Mouse (Mus musculus): Measurements from ENCODE around the gene Shroom3. TPM values are rescaled to one million over a fixed set of nuclear protein-coding genes. Genes with fewer than 3 reads are reported as not detected.

Shroom3 gene
- polyA plus RNA-seq, 1 experiment from 2014 or later: 5.6 TPM

DNA sequence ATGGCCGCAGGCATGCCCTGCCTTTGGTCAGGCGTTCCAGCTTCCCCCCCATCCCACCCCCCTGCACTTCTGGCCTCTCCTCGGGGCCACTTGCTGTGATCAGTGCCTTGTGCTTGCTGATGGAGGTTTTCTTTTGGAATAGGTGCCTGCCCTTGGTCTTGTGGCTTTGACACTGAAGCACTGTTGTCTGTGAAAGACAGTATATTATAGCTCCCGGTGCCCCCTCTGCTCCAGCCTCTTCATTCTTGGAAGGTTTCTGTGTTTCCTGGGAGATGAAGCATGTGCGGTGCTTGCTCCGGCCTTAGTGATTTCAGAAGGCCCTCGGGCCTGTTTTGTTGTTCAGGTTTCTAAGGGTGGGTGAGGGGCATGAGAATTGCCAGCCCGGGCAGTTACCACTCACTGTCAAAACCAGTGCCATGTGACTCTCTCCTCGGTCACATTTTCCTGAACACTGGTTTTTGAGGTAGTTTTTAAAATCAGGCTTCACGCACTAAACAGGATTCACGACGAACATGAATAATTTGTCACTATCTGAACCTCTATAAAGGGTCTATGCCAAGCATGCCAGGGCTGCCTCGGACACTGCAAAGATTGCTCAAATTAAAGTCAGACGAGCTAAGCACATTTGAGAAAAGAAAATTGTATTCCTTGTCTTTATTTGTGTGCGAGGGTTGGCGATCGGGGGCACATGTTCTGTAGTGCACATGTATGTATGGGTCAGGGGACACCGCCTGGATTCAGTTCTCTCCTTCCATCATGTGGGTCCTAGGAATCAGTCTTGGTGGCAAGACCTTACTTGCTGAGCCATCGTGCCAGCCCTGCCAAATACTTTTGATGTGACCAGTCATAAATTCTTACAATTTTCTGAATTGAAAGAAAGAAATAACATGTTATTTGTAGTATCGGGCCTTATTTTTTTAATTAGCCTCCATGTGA lies 160.9 kb downstream of the Shroom3 start:
- DNase-seq: no peak
- no peaks in the 10 kb centered on the region for H3K9me3 ChIP-seq (ENCODE audit: low read depth, low read length)
- no peak overlapping the region for H3K4me2 ChIP-seq
- no peak overlapping the region for H3K9ac ChIP-seq
- no peak overlapping the region for H3K27ac ChIP-seq (ENCODE audit: low read depth)
- WGBS: 70% methylated on average over 20 of the region's 20 CpGs
- H3K27me3 ChIP-seq (ENCODE audit: insufficient read depth, low read length): no peaks in the 10 kb centered on the region
- no peaks in the 10 kb centered on the region for H3K36me3 ChIP-seq (ENCODE audit: insufficient read depth)
- no peak for TF ChIP-seq CTCF (IDR thresholded peaks at IDR 0.05; ENCODE audit: low read depth)
- no peak overlapping the region for H3K4me3 ChIP-seq (ENCODE audit: low read depth, low read length)
- no peak for ATAC-seq (ENCODE audit: insufficient read depth)
- H3K4me1 ChIP-seq (ENCODE audit: insufficient read depth): peaks cover 18% of the 10 kb centered on the region; the same call in 1 of the 2 replicates

DNA sequence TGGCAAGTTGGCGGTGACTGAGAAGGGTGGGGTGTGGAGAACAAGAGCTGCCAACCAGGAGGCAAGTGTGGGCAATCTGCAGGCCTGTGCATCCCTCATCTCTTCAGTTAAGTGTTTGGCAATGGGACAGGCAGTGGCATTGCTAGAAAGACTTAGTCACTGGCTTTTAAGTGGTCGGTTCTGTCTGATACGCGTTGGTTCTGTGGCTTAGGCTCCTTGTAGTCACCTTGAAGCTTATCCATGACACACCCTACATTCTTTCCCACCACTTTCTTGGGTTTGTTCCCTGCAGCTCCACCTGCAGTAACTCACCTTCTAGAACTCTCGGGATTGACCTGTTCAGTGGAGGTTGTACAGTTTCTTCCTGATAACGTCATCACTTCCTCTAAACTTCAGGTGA lies 166.5 kb downstream of the Shroom3 start:
- Histone ChIP-seq H3K27ac (ENCODE audit: low read depth) (no peak overlapping the region), H3K36me3 (ENCODE audit: insufficient read depth) (no peaks in the 10 kb centered on the region), H3K9ac (no peak overlapping the region), H3K9me3 (ENCODE audit: low read depth, low read length) (no peaks in the 10 kb centered on the region), H3K4me3 (ENCODE audit: low read depth, low read length) (no peak overlapping the region), H3K27me3 (ENCODE audit: insufficient read depth, low read length) (no peaks in the 10 kb centered on the region), H3K4me1 (ENCODE audit: insufficient read depth) (no peaks in the 10 kb centered on the region), H3K4me2 (no peak overlapping the region)
- no peak for DNase-seq
- WGBS: 80% methylated on average over 6 of the region's 6 CpGs
- ATAC-seq (ENCODE audit: insufficient read depth): no peak
- no peak for TF ChIP-seq CTCF (IDR thresholded peaks at IDR 0.05; ENCODE audit: low read depth)

DNA sequence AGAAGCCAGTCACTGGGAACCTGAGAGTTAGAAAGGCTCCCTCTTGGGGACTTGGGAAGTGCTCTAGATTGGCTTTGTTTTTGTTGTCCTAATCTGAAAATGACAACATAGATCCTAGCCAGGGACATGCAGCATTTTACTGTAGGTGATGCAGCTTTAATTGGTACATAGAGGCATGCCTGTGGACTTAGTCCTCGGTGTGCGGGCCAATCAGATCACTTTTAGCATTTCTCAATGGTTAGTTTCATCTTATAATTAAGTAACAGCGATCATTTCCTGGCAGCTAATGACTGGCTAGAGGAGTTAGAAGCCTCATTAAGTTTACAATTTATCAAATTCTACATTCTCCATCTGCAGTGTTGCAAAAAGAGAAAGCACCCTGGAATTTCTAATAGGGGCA lies 167.7 kb downstream of the Shroom3 start:
- TF ChIP-seq CTCF (IDR thresholded peaks at IDR 0.05; ENCODE audit: low read depth): no peak
- 81% methylated on average over 3 of the region's 3 CpGs for WGBS
- ATAC-seq (ENCODE audit: insufficient read depth): no peak

DNA sequence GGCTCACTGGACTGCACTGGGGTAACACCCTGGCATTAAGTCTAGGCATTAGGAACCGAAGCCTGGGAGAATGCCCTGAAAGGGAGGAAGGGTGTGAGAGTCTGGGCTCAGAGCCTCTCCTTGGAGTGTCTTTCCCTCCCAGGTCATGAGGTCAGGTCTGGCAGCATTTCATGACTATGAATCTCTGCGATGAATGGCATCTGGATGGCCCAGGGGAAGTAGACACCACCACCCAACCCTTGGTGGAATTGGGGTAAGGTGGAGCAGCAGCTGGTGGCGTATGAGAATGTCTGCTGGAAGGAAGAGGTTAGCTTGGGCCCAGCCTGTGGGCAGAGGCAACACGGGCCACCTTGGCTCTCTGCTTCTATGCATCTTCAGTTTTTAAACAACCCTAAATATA lies 171.7 kb downstream of the Shroom3 start:
- WGBS: 79% methylated on average over 4 of the region's 4 CpGs
- H3K27me3 ChIP-seq (ENCODE audit: insufficient read depth, low read length): no peaks in the 10 kb centered on the region
- DNase-seq (no peak), ATAC-seq (ENCODE audit: insufficient read depth) (no peak)
- no peak overlapping the region for H3K9ac ChIP-seq
- H3K4me1 ChIP-seq (ENCODE audit: insufficient read depth): no peaks in the 10 kb centered on the region
- H3K36me3 ChIP-seq (ENCODE audit: insufficient read depth): no peaks in the 10 kb centered on the region
- no peak for TF ChIP-seq CTCF (IDR thresholded peaks at IDR 0.05; ENCODE audit: low read depth)
- no peak overlapping the region for H3K4me3 ChIP-seq (ENCODE audit: low read depth, low read length)
- no peak overlapping the region for H3K27ac ChIP-seq (ENCODE audit: low read depth)
- no peak overlapping the region for H3K4me2 ChIP-seq
- H3K9me3 ChIP-seq (ENCODE audit: low read depth, low read length): no peaks in the 10 kb centered on the region

More for the DNA sequence above, 167.7 kb downstream of the Shroom3 start:
- Histone ChIP-seq H3K27me3 (ENCODE audit: insufficient read depth, low read length) (no peaks in the 10 kb centered on the region), H3K9me3 (ENCODE audit: low read depth, low read length) (no peaks in the 10 kb centered on the region), H3K9ac (no peak overlapping the region), H3K4me3 (ENCODE audit: low read depth, low read length) (no peak overlapping the region), H3K4me1 (ENCODE audit: insufficient read depth) (no peaks in the 10 kb centered on the region), H3K4me2 (no peak overlapping the region), H3K27ac (ENCODE audit: low read depth) (no peak overlapping the region), H3K36me3 (ENCODE audit: insufficient read depth) (no peaks in the 10 kb centered on the region)
- no peak for DNase-seq

- no peak for TF ChIP-seq CTCF (IDR thresholded peaks at IDR 0.05; ENCODE audit: low read depth)
- Histone ChIP-seq H3K27ac (ENCODE audit: low read depth) (no peak overlapping the region), H3K4me1 (ENCODE audit: insufficient read depth) (no peaks in the 10 kb centered on the region), H3K9me3 (ENCODE audit: low read depth, low read length) (no peaks in the 10 kb centered on the region), H3K36me3 (ENCODE audit: insufficient read depth) (no peaks in the 10 kb centered on the region), H3K27me3 (ENCODE audit: insufficient read depth, low read length) (no peaks in the 10 kb centered on the region), H3K4me2 (no peak overlapping the region), H3K9ac (no peak overlapping the region), H3K4me3 (ENCODE audit: low read depth, low read length) (no peak overlapping the region)
- DNase-seq (no peak), ATAC-seq (ENCODE audit: insufficient read depth) (no peak)
- WGBS: 35% methylated on average over 15 of the region's 15 CpGs
These were observed 173.1 kb downstream of the Shroom3 start for GRCm38 (mm10) chr5:92856346-92856745.

DNA sequence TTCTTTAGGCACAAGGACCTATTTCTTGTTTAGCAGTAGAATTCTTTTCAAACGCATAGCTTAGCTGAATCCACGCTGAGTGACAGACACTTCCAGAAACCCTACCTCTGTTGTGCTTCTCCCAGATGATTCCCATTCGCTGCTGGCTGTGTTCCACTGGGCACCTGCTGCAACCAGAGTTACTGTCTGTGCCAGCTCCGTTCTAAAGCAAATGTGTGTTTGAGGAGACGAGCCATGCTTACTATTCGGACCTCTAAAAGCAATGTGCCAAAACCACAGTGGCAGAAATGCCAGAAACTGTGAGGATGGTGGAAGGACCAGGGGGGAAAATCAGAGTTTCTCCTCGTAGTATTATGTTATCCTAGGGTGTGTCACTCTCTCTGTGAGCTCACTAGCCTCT lies 173.9 kb downstream of the Shroom3 start:
- DNase-seq (no peak), ATAC-seq (ENCODE audit: insufficient read depth) (no peak)
- Histone ChIP-seq H3K4me2 (no peak overlapping the region), H3K9me3 (ENCODE audit: low read depth, low read length) (no peaks in the 10 kb centered on the region), H3K36me3 (ENCODE audit: insufficient read depth) (no peaks in the 10 kb centered on the region), H3K27me3 (ENCODE audit: insufficient read depth, low read length) (no peaks in the 10 kb centered on the region), H3K9ac (no peak overlapping the region), H3K4me1 (ENCODE audit: insufficient read depth) (no peaks in the 10 kb centered on the region), H3K4me3 (ENCODE audit: low read depth, low read length) (no peak overlapping the region), H3K27ac (ENCODE audit: low read depth) (no peak overlapping the region)
- TF ChIP-seq CTCF (IDR thresholded peaks at IDR 0.05; ENCODE audit: low read depth): no peak
- 64% methylated on average over 7 of the region's 7 CpGs for WGBS

DNA sequence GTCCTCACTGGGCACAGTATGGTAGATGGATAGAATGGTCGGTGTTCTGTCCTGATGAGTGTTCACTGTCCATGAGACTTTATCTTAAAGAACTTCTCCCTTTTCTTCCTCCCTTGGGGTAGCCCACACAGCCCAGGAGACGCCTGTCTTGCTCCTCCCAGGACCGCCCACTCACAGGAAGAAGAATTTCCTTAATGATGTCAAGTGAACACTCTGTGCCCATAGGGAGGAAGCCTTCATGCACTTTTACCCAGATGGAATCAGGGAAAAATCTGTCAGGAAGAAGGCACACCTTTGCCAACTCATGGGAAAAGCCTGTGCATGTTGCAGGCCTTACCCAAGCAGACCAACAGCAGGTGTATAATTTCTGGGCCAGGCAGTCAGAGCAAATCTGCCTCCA lies 174.9 kb downstream of the Shroom3 start:
- Histone ChIP-seq H3K9ac (no peak overlapping the region), H3K4me1 (ENCODE audit: insufficient read depth) (no peaks in the 10 kb centered on the region), H3K27me3 (ENCODE audit: insufficient read depth, low read length) (no peaks in the 10 kb centered on the region), H3K4me3 (ENCODE audit: low read depth, low read length) (no peak overlapping the region), H3K27ac (ENCODE audit: low read depth) (no peak overlapping the region), H3K4me2 (no peak overlapping the region), H3K36me3 (ENCODE audit: insufficient read depth) (no peaks in the 10 kb centered on the region), H3K9me3 (ENCODE audit: low read depth, low read length) (no peaks in the 10 kb centered on the region)
- no peak for TF ChIP-seq CTCF (IDR thresholded peaks at IDR 0.05; ENCODE audit: low read depth)
- ATAC-seq (ENCODE audit: insufficient read depth) (no peak), DNase-seq (no peak)
- WGBS: 80% methylated on average over 3 of the region's 3 CpGs
